Mouse (Mus musculus) heart, postnatal 0 days (tissue): ENCODE results near the gene Fcer2a.

Experiments used
- CTCF ChIP-seq: IDR thresholded peaks from 2 replicates; pipeline ENCODE4 v1.5.1; 2016; ENCODE audit warnings: antibody characterized with exemption, control low read depth, low read depth
- EP300 ChIP-seq: IDR thresholded peaks from 2 replicates; pipeline ENCODE4 v1.6.1; 2016; ENCODE audit warnings: antibody characterized with exemption, low read depth

GRCm38 (mm10) chr8:3701491-3701890 lies 7.5 kb upstream of the Fcer2a start:
- no peak for TF ChIP-seq CTCF
- TF ChIP-seq EP300 = no peak
